Mouse (Mus musculus) stomach, embryonic 14.5 days (tissue): ENCODE data around the gene Manbal. TPM values are rescaled to one million over a fixed set of nuclear protein-coding genes. Genes with fewer than 3 reads are reported as not detected.

Experiments used
- ATAC-seq: fragments of 200-750 bp; cut with Nextera tagmentation; 2 replicates; pipeline ENCODE4 v1.8.0; 2017; ENCODE audit warnings: low read depth, moderate TSS enrichment; ENCODE audit not compliant: insufficient number of reproducible peaks, insufficient read depth, low FRiP score
- H3K27ac ChIP-seq: fragments of 300-500 bp; sonication (generic); 2 replicates; pipeline ENCODE4 v1.5.1; 2014; ENCODE audit warnings: mild to moderate bottlenecking, low read length, moderate library complexity, mixed read lengths
- H3K27me3 ChIP-seq: fragments of 300-500 bp; sonication (generic); 2 replicates; pipeline ENCODE4 v1.6.1; 2014; ENCODE audit warnings: low read length, control low read depth, mixed read lengths; ENCODE audit not compliant: control insufficient read depth, insufficient read depth
- H3K36me3 ChIP-seq: fragments of 300-500 bp; sonication (generic); 2 replicates; pipeline ENCODE4 v1.6.1; 2014; ENCODE audit warnings: mild to moderate bottlenecking, control low read depth, low read length, moderate library complexity, mixed read lengths; ENCODE audit not compliant: control insufficient read depth, insufficient read depth
- H3K4me1 ChIP-seq: fragments of 300-500 bp; sonication (generic); 2 replicates; pipeline ENCODE4 v1.6.1; 2014; ENCODE audit warnings: low read length, control low read depth, mixed read lengths; ENCODE audit not compliant: control insufficient read depth, insufficient read depth
- H3K4me2 ChIP-seq: fragments of 300-500 bp; sonication (generic); replicated peaks from 2 replicates; pipeline ENCODE4 v1.6.1; 2014; ENCODE audit warnings: low read depth, low read length, control low read depth
- H3K4me3 ChIP-seq: fragments of 300-500 bp; sonication (generic); 2 replicates; pipeline ENCODE4 v1.5.1; 2014; ENCODE audit warnings: low read depth, low read length, control low read depth
- H3K9ac ChIP-seq: fragments of 300-500 bp; sonication (generic); replicated peaks from 2 replicates; pipeline ENCODE4 v1.6.1; 2014; ENCODE audit warnings: low read depth, mild to moderate bottlenecking, control low read depth, low read length, moderate library complexity, mixed read lengths
- H3K9me3 ChIP-seq: fragments of 300-500 bp; sonication (generic); 2 replicates; pipeline ENCODE4 v1.6.1; 2016; ENCODE audit warnings: low read depth, low read length, control low read depth; ENCODE audit not compliant: control insufficient read depth
- WGBS: fragments of 180-500 bp; shearing (Covaris S2); extraction: QIAGEN DNeasy Blood & Tissue Kit; methylation state at CpG from one replicate; pipeline ENCODE4 v1.1.7; 2014; 5-methylcytosine and 5-hydroxymethylcytosine counted together
- polyA plus RNA-seq: library from polyadenylated mRNA; unstranded; fragments of >200 nt; fragmentation: Nextera tagmentation; extraction: Ambion mirVana; gene quantifications from 2 replicates; pipeline ENCODE4 v1.2.1, GENCODE M21; 2014

Manbal gene
- polyA plus RNA-seq, 1 experiment from 2014 or later: 47.3 TPM

DNA sequence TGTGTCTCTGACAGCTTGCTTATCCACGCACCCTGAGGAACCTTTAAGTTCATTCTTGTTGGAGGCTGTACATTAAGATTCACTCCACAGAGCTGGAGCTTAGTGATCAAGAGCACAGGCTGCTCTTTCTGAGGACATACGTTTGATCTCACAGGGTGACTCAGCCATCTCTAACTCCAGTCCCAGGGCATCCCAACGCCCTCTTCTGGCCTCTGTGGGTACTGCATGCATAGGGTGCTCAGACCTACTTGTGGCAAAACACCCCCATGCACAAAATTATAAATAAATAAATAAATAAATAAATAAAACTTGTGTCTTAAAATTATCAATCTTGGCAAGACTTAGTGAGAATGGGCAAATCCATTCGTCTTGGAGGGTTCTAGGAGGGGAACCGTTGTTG is 28.7 kb upstream of the Manbal start:
- no peaks in the 10 kb centered on the region for H3K36me3 ChIP-seq
- ATAC-seq: no peak
- no peak overlapping the region for H3K27ac ChIP-seq
- H3K4me1 ChIP-seq: 0 out of 2 replicates have a peak, but pooled peaks cover 5% of the 10 kb centered on the region
- H3K27me3 ChIP-seq: no peaks in the 10 kb centered on the region
- H3K4me3 ChIP-seq: no peak overlapping the region
- WGBS: 45% methylated on average over 5 of the region's 5 CpGs
- H3K9me3 ChIP-seq: no peaks in the 10 kb centered on the region
- H3K9ac ChIP-seq: no peak overlapping the region
- H3K4me2 ChIP-seq: no peak overlapping the region

DNA sequence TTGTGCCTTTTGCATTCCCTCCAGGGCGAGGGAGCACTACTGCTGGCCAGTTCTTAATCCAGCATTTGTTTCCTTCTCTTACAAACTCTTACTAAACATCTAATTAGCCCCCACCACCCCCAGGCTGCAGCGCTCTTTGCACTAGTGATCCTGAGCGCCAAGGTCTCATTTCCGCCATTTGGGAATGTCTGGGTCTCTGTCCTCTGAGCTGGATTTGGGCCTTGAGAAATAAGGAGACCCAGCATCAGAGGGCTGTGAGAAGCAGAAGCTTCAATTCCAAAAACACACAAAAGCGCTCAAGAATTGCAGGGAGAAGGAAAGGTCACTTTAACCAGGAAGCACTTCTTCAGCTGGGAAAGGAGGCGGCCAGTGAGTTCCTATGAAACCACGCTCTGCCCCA is 27.9 kb upstream of the Manbal start:
- no peak for ATAC-seq
- Histone ChIP-seq H3K4me1 (0 out of 2 replicates have a peak, but pooled peaks cover 5% of the 10 kb centered on the region), H3K4me2 (no peak overlapping the region), H3K9ac (no peak overlapping the region), H3K27ac (no peak overlapping the region), H3K9me3 (no peaks in the 10 kb centered on the region), H3K27me3 (no peaks in the 10 kb centered on the region), H3K36me3 (no peaks in the 10 kb centered on the region), H3K4me3 (no peak overlapping the region)
- 77% methylated on average over 7 of the region's 7 CpGs for WGBS

DNA sequence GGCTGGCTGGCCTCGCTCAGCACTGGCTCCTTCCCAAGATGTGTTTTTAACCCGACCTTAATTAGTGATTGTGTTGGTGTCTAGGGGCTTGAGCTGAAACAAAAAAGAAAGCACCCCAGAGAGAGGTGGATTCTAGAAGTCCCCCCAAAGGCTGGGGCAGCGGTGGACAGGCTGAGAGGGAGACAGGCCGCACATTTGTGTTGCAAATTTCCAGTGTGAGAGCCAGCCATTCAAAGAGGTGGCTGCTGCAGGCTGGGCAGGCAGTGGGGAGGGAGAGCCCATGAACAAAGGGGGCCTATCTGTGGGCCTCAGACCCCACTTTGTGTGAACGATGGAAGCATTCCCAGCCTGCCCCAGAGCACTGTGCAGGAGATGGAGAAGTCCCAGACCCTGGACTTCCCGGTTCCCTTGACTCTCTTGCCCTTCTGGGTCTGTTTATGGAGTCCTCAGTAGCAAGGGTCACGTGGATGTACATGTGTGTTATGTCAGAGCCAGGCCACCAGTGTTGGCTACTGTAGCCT is 27.1 kb upstream of the Manbal start:
- peak; percentile 56; the same call in 1 of the 2 replicates for ATAC-seq
- no peak overlapping the region for H3K4me3 ChIP-seq
- 43% methylated on average over 7 of the region's 7 CpGs for WGBS
- H3K4me1 ChIP-seq: 0 out of 2 replicates have a peak, but pooled peaks cover 5% of the 10 kb centered on the region
- no peak overlapping the region for H3K9ac ChIP-seq
- no peaks in the 10 kb centered on the region for H3K27me3 ChIP-seq
- no peaks in the 10 kb centered on the region for H3K36me3 ChIP-seq
- H3K27ac ChIP-seq: peak overlapping the region; percentile 52; the same call in 1 of the 2 replicates
- no peaks in the 10 kb centered on the region for H3K9me3 ChIP-seq
- H3K4me2 ChIP-seq: no peak overlapping the region

DNA sequence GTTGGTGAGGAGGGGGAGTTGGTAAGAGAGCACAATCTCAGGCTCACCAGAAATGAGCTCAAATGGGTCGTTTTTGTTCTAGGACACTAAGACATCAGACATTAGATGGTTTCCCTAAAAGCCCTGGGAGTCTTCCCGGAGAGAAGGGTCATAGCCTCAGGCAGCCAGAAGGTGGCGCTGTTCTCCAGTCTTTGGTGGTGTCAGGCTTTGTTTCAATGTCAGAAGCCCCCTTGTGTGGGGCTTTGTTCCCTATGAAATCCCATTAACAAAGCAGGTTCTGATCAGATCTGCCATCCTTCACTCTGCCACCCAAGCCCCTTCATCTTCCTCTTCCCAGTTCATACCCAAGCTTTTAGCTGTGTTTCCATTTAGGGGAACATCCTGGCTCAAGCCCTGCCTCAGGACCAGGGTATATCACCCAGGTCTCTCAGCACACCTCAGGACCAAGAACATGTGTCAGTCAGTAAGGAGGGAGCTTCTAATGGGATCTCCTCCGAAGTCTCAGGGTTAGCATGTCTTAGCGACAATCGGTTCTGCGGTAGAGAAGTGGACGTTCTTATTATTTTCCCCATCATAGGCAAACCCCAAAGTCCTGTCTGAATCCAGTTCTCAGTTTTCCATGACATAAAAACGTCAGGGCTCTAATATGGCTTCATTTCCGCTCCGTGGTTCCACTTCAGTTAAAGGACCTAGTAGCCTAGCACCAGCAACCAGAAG is 25.7 kb upstream of the Manbal start:
- no peaks in the 10 kb centered on the region for H3K36me3 ChIP-seq
- 39% methylated on average over 11 of the region's 11 CpGs for WGBS
- no peaks in the 10 kb centered on the region for H3K9me3 ChIP-seq
- no peak overlapping the region for H3K4me3 ChIP-seq
- 0 out of 2 replicates have a peak, but pooled peaks cover 5% of the 10 kb centered on the region for H3K4me1 ChIP-seq
- no peak overlapping the region for H3K27ac ChIP-seq
- no peaks in the 10 kb centered on the region for H3K27me3 ChIP-seq
- ATAC-seq: no peak
- H3K9ac ChIP-seq: no peak overlapping the region
- no peak overlapping the region for H3K4me2 ChIP-seq

GRCm38 (mm10) chr2:157342328-157342926 is 25.0 kb upstream of the Manbal start:
- Histone ChIP-seq H3K4me1 (peaks cover 7% of the 10 kb centered on the region; the same call in 1 of the 2 replicates), H3K4me2 (no peak overlapping the region), H3K27ac (no peak overlapping the region), H3K9me3 (no peaks in the 10 kb centered on the region), H3K9ac (no peak overlapping the region), H3K4me3 (no peak overlapping the region), H3K27me3 (no peaks in the 10 kb centered on the region), H3K36me3 (no peaks in the 10 kb centered on the region)
- no peak for ATAC-seq
- 53% methylated on average over 5 of the region's 5 CpGs for WGBS

- Histone ChIP-seq H3K4me1 (peaks cover 11% of the 10 kb centered on the region; the same call in 1 of the 2 replicates), H3K9me3 (no peaks in the 10 kb centered on the region), H3K4me3 (no peak overlapping the region), H3K36me3 (no peaks in the 10 kb centered on the region), H3K27ac (no peak overlapping the region), H3K9ac (no peak overlapping the region), H3K4me2 (no peak overlapping the region), H3K27me3 (no peaks in the 10 kb centered on the region)
- ATAC-seq: no peak
- WGBS: 53% methylated on average over 6 of the region's 6 CpGs
Observed at GRCm38 (mm10) chr2:157343337-157343736, 24.1 kb upstream of the Manbal start.

DNA sequence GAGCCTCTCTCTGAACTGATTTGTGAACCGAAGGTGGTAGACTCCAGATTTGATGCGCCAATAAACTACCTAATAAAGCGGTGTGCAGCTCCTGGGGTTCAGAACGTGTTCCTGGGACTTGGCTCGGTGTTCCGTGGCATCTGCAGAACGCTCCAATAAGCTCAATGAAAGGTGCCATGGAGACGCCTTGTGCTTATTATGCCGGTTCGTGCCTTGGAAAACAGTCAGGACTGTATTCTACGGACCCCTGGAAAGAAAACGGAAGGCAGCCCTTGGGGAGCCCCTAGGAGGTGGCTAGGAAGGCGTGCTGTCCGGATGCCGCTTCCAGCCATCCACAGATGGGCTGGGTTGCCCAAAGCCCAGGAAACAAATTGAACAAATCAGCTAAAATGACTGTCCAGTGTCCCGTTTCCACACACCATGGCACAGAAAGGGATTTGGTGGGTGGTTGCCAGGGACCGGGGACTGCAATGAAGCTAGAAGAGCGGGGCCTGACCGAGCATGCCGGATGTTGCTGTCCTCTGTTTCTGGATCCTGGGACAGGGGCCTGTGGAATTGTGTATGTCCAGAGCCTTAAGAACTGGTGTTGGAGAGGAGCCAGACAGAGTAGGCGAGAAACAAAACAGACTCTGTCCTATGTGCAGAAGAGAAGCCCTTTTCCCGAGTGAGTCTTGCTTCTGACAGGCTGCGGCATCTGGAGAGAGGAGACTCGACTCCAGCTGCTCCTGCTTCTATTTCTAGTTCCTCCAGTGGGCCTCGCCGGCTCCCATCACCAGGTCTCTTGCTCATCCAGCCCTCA is 19.8 kb upstream of the Manbal start, which contains the start of gene Ghrh:
TSS of gene Ghrh (minus strand) at position 146 of the 799 bp plus-strand sequence.
- Histone ChIP-seq H3K4me2 (no peak within 1 kb of the TSS), H3K27ac (peak within 1 kb of the TSS; percentile 93), H3K9ac (no peak within 1 kb of the TSS), H3K27me3 (no peaks in the 10 kb centered on the region), H3K4me3 (no peak within 1 kb of the TSS), H3K36me3 (no peaks in the 10 kb centered on the region), H3K9me3 (no peaks in the 10 kb centered on the region), H3K4me1 (peaks cover 10% of the 10 kb centered on the region)
- WGBS: 66% methylated on average over 26 of the region's 26 CpGs
- ATAC-seq: peak; percentile 80; the same call in 1 of the 2 replicates

- H3K4me2 ChIP-seq: no peak overlapping the region
- H3K9ac ChIP-seq: no peak overlapping the region
- H3K36me3 ChIP-seq: no peaks in the 10 kb centered on the region
- no peak for ATAC-seq
- no peaks in the 10 kb centered on the region for H3K27me3 ChIP-seq
- WGBS: 53% methylated on average over 12 of the region's 12 CpGs
- no peak overlapping the region for H3K4me3 ChIP-seq
- peaks cover 10% of the 10 kb centered on the region for H3K4me1 ChIP-seq
- H3K27ac ChIP-seq: peak overlapping the region; percentile 93; the same call in 1 of the 2 replicates
- no peaks in the 10 kb centered on the region for H3K9me3 ChIP-seq
Observed at GRCm38 (mm10) chr2:157349121-157349778, 18.1 kb upstream of the Manbal start.
